Mouse (Mus musculus): ENCODE measurements around the gene Sdk1. TPM values are rescaled to one million over a fixed set of nuclear protein-coding genes. Genes with fewer than 3 reads are reported as not detected.
"Not testable (repeated sequence)": the region's sequence is repeated elsewhere in the genome, so short reads cannot be mapped to it uniquely, and the experiment has no call there.

Sdk1 gene
- polyA plus RNA-seq, 1 experiment, result 0.55 TPM

DNA sequence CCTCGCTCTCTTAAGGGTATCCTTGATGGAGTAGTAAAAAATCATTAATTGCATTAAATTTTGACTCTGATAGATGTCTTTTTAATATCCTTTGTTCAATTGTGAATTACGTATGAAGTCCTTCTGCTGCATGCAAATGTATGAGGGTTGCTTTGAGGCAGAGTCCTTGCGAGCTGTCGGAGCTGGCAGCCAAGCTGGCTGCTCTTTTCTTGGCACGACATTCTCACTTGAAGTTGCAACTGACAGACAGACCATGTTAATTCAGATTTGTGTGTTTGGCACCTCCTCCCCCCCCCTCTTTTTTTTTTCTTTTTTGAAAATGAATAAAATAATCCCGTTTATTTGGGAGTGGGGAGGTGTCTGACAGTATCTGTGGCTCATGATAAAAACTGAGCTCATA, 329.2 kb downstream of the Sdk1 start:
- no peak for TF ChIP-seq CTCF (IDR thresholded peaks at IDR 0.05; ENCODE audit: low read depth, low read length)
- no peak for TF ChIP-seq POLR2A (IDR thresholded peaks at IDR 0.05; ENCODE audit: borderline replicate concordance, low read depth, low read length)
- H3K4me3 ChIP-seq (ENCODE audit: insufficient read depth, low read length), result no peak overlapping the region
- H3K27ac ChIP-seq (ENCODE audit: insufficient read depth, low read depth, low read length), result no peak overlapping the region
- H3K4me1 ChIP-seq (ENCODE audit: control insufficient read depth, insufficient read depth, low read length), result no peaks in the 10 kb centered on the region

DNA sequence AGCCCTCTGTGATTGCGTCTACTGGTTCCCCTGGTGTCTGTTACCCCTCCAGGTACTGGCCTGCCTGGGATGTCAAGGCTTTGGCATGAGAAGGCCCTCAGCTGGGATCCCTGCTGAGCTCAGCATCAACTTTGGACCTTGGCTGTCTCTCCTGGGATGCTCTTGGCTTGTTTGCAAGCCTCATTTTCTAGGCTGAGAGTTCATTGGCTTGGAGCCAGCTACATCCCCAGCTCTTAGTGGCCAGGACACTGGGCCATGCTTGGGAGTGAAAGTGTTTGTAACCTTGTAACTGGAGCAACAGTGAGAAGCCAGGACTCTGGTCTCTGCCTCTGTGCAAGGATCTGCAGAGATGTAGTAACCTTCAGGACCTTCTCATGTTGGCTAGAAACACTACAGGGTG, 333.0 kb downstream of the Sdk1 start:
- Histone ChIP-seq H3K4me1 (ENCODE audit: control insufficient read depth, insufficient read depth, low read length) (no peaks in the 10 kb centered on the region), H3K4me3 (ENCODE audit: insufficient read depth, low read length) (no peak overlapping the region), H3K27ac (ENCODE audit: insufficient read depth, low read depth, low read length) (no peak overlapping the region)
- TF ChIP-seq POLR2A (IDR thresholded peaks at IDR 0.05; ENCODE audit: borderline replicate concordance, low read depth, low read length) (no peak), CTCF (IDR thresholded peaks at IDR 0.05; ENCODE audit: low read depth, low read length) (no peak)

DNA sequence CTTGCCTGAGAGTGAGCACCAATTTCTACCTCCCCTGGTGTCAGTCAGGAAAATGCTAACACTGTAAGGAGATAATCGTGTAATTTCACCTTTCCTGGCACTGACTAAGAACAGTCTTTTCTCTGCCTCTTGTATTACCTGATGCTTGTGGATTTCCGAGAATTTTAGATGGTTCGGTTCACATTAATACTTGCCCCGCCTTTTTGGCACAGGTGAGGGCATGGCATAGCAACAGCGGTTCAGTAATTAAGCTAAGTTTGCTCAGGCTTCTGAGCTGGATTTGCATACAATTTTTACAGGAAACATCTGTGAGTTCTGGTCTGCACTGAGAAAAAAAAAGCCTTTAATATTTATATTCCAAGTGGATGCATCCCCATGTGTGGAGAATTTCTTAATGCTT, 350.0 kb downstream of the Sdk1 start:
- H3K27ac ChIP-seq (ENCODE audit: insufficient read depth, low read depth, low read length), result no peak overlapping the region
- no peak overlapping the region for H3K4me3 ChIP-seq (ENCODE audit: insufficient read depth, low read length)
- no peaks in the 10 kb centered on the region for H3K4me1 ChIP-seq (ENCODE audit: control insufficient read depth, insufficient read depth, low read length)
- TF ChIP-seq POLR2A (IDR thresholded peaks at IDR 0.05; ENCODE audit: borderline replicate concordance, low read depth, low read length), result no peak
- no peak for TF ChIP-seq CTCF (IDR thresholded peaks at IDR 0.05; ENCODE audit: low read depth, low read length)

DNA sequence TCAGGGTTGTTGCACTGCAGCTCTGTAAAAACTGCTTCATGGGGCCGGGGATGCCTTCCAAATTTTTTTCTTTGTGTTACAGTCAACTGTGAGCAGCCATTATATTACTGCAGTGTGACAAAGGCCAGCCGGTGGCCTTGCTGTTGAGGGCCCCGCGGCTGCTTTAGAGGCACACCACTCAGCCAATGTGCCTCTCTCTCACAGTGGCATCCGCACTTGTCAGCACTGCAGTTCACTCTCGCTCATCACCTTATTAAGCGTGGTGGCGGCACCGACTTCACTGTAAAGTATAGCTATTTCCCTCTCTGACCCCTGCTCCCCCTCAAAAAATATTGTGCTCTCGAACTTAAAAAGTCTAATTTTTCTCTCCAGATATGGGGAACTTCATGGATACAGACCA, 371.4 kb downstream of the Sdk1 start:
- Histone ChIP-seq H3K27ac (ENCODE audit: insufficient read depth, low read depth, low read length) (no peak overlapping the region), H3K4me1 (ENCODE audit: control insufficient read depth, insufficient read depth, low read length) (no peaks in the 10 kb centered on the region), H3K4me3 (ENCODE audit: insufficient read depth, low read length) (no peak overlapping the region)
- TF ChIP-seq POLR2A (IDR thresholded peaks at IDR 0.05; ENCODE audit: borderline replicate concordance, low read depth, low read length) (no peak), CTCF (IDR thresholded peaks at IDR 0.05; ENCODE audit: low read depth, low read length) (no peak)

DNA sequence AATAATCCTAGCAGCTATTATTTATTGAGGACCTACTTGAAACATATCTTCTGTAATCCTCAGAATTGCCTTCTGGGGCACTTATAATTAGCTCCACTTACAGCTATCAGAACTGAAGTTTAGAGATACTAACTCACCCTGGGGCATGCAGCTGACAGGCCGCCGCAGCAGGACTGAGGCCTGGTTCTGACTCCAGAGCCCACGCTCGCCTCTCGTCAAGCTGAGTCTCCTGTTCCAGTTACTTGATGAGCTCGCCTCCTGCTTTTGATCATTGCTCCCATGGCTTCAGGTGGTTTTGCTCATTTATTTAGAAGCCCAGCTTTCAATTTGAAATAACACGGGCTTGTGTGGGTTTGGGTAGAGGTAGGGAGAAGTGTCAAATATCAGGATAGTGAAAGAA, 374.5 kb downstream of the Sdk1 start:
- H3K4me1 ChIP-seq (ENCODE audit: control insufficient read depth, insufficient read depth, low read length), result no peaks in the 10 kb centered on the region
- no peak overlapping the region for H3K27ac ChIP-seq (ENCODE audit: insufficient read depth, low read depth, low read length)
- H3K4me3 ChIP-seq (ENCODE audit: insufficient read depth, low read length), result no peak overlapping the region
- TF ChIP-seq POLR2A (IDR thresholded peaks at IDR 0.05; ENCODE audit: borderline replicate concordance, low read depth, low read length) (no peak), CTCF (IDR thresholded peaks at IDR 0.05; ENCODE audit: low read depth, low read length) (no peak)

DNA sequence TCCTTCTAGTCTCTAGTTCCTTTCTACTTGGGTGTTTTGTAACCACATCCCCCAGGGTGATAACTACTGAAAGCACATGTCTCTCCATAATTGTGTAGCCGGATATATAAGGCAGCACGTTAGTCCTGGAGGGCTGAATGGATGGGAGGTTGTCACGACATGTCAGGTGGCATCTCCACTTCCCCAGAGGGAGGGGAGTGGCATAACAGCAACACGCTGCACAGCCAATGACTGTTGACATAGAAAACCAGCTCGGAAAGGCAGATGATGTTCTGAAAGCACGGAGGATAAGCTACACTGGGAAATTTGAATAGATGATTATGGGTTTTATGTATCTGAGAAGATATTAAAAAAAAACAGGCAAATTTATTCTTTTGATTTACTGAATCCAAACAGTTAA, 376.4 kb downstream of the Sdk1 start:
- H3K27ac ChIP-seq (ENCODE audit: insufficient read depth, low read depth, low read length), result no peak overlapping the region
- TF ChIP-seq CTCF (IDR thresholded peaks at IDR 0.05; ENCODE audit: low read depth, low read length) (no peak), POLR2A (IDR thresholded peaks at IDR 0.05; ENCODE audit: borderline replicate concordance, low read depth, low read length) (no peak)
- H3K4me1 ChIP-seq (ENCODE audit: control insufficient read depth, insufficient read depth, low read length), result no peaks in the 10 kb centered on the region
- no peak overlapping the region for H3K4me3 ChIP-seq (ENCODE audit: insufficient read depth, low read length)

DNA sequence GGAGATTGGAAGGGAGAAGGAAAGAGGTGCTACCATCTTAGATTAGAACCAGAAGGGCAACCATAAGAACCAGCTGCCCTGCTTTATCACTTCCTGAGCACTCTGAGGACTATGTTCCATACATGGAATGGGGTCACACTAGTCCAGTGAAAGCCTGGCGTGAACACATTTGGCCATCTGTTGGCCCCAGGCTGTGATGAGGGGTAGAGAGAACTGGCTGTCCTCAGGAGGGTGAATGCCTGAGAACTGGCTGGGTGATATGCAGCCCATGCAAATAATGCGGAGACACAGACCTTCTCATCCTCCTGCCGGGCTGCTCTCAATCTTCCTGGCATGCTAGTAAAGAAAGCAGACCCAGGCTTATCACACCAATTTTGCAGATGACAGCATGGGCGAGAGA, 384.1 kb downstream of the Sdk1 start:
- H3K4me1 ChIP-seq (ENCODE audit: control insufficient read depth, insufficient read depth, low read length), result no peaks in the 10 kb centered on the region
- no peak for TF ChIP-seq CTCF (IDR thresholded peaks at IDR 0.05; ENCODE audit: low read depth, low read length)
- no peak for TF ChIP-seq POLR2A (IDR thresholded peaks at IDR 0.05; ENCODE audit: borderline replicate concordance, low read depth, low read length)
- H3K27ac ChIP-seq (ENCODE audit: insufficient read depth, low read depth, low read length), result no peak overlapping the region
- H3K4me3 ChIP-seq (ENCODE audit: insufficient read depth, low read length), result no peak overlapping the region

DNA sequence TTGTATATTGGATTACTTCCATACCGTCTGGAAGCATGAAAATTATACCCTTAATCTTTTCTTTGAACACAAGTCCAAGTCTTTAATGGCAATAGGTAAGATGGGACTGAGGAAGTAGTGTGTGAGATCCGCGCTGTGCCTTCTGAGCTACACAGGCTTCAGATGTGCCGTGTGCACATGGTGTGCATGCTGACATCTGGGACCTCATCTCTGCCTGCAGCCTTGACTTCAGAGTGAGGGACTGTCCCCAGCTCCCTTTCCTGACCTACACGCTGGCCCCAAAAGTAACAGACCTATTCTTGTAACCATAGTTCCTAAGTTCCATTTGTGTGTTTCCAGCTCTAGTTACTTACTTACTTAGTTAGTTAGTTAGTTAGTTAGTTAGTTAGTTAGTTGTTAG, 390.4 kb downstream of the Sdk1 start:
- Histone ChIP-seq H3K4me1 (ENCODE audit: control insufficient read depth, insufficient read depth, low read length) (no peaks in the 10 kb centered on the region), H3K4me3 (ENCODE audit: insufficient read depth, low read length) (no peak overlapping the region), H3K27ac (ENCODE audit: insufficient read depth, low read depth, low read length) (no peak overlapping the region)
- no peak for TF ChIP-seq POLR2A (IDR thresholded peaks at IDR 0.05; ENCODE audit: borderline replicate concordance, low read depth, low read length)
- no peak for TF ChIP-seq CTCF (IDR thresholded peaks at IDR 0.05; ENCODE audit: low read depth, low read length)

DNA sequence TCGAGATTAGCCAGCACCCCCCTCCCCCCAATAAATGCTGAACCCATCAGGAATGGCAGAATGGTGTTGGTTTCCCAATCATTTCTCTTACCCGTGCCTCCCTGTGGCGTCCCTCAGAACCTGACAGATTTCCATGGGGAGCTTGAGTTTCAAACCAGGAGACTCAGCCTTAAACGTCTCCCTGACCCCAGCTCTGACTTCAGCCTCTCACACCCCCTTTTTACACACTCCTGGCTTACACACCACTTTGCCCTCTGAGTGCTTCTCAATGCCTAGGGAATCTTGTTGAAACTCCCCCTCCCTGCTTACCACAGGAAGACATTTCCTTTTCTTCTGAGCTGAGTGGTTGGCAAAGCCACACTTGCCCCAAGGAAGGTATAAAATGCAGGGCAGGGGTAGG, 392.0 kb downstream of the Sdk1 start:
- TF ChIP-seq POLR2A (IDR thresholded peaks at IDR 0.05; ENCODE audit: borderline replicate concordance, low read depth, low read length), result no peak
- no peak for TF ChIP-seq CTCF (IDR thresholded peaks at IDR 0.05; ENCODE audit: low read depth, low read length)
- no peak overlapping the region for H3K27ac ChIP-seq (ENCODE audit: insufficient read depth, low read depth, low read length)
- H3K4me3 ChIP-seq (ENCODE audit: insufficient read depth, low read length), result no peak overlapping the region
- H3K4me1 ChIP-seq (ENCODE audit: control insufficient read depth, insufficient read depth, low read length), result no peaks in the 10 kb centered on the region

DNA sequence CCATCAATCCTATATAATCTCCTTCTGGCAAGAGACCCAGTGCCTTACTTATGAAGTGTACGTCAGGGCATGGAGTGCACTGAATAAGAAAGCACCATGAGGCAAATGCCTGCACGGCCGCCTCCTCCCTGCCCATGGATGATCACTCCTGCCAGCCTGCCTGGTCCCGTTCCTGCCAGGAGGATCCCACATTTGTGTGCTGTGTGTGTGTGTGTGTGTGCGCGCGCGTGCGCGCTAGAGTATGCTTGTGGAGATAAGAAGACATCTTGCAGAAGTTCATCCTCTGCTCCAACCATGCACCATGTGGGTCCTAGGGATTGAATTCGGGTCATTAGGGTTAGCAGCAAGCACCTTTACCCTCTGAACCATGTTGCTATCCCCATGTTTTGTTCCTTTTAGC, 395.1 kb downstream of the Sdk1 start:
- TF ChIP-seq CTCF (IDR thresholded peaks at IDR 0.05; ENCODE audit: low read depth, low read length) (no peak), POLR2A (IDR thresholded peaks at IDR 0.05; ENCODE audit: borderline replicate concordance, low read depth, low read length) (no peak)
- H3K27ac ChIP-seq (ENCODE audit: insufficient read depth, low read depth, low read length), result no peak overlapping the region
- no peaks in the 10 kb centered on the region for H3K4me1 ChIP-seq (ENCODE audit: control insufficient read depth, insufficient read depth, low read length)
- no peak overlapping the region for H3K4me3 ChIP-seq (ENCODE audit: insufficient read depth, low read length)

DNA sequence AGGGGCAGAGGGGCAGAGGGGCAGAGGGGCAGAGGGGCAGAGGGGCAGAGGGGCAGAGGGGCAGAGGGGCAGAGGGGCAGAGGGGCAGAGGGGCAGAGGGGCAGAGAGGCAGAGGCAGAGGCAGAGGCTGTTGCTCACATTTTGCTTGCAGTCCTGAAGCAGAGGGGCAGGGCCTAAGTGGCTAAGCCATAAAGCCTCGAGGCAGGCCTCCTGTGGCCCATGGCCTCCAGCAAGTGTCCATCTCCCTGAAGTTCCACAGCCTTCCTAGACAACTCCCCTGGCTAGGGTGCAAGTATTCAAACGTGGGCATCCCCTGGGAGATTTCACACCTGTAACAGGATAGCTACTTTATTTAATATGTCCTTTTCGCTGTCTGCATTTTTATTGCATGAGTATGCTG, 395.8 kb downstream of the Sdk1 start:
- not testable (repeated sequence) for H3K27ac ChIP-seq (ENCODE audit: insufficient read depth, low read depth, low read length); H3K4me1 ChIP-seq (ENCODE audit: control insufficient read depth, insufficient read depth, low read length); H3K4me3 ChIP-seq (ENCODE audit: insufficient read depth, low read length)

All from bone marrow macrophage, adult 2 months (primary cell).